Mouse (Mus musculus) heart, embryonic 14.5 days (tissue): ENCODE data around the gene Clmp. TPM values are rescaled to one million over a fixed set of nuclear protein-coding genes. Genes with fewer than 3 reads are reported as not detected.

Experiments
- ATAC-seq: fragments of 200-750 bp; cut with Nextera tagmentation; 2 replicates; pipeline ENCODE4 v1.8.0; 2017; ENCODE audit warnings: low read depth, moderate TSS enrichment; ENCODE audit not compliant: insufficient number of reproducible peaks, insufficient read depth, low FRiP score
- H3K27ac ChIP-seq, 2 experiments: fragments of 200-500 bp in 1 of 2; fragments of 300-500 bp in 1 of 2; sonication (generic) in 1 of 2; replicated peaks in 1 of 2; 2 replicates each; pipeline ENCODE4 v1.5.1; 2012 to 2014; ENCODE audit warnings: low read depth in 2 of 2, low read length in 2 of 2, control low read depth in 1 of 2, mild to moderate bottlenecking in 1 of 2, mixed read lengths in 1 of 2; ENCODE audit not compliant: control insufficient read depth in 1 of 2, insufficient read depth in 1 of 2
- H3K27me3 ChIP-seq: fragments of 300-500 bp; sonication (generic); 2 replicates; pipeline ENCODE4 v1.6.1; 2014; ENCODE audit warnings: mild to moderate bottlenecking, low read length, control low read depth; ENCODE audit not compliant: control insufficient read depth, insufficient read depth
- H3K36me3 ChIP-seq: fragments of 300-500 bp; sonication (generic); 2 replicates; pipeline ENCODE4 v1.6.1; 2014; ENCODE audit warnings: mild to moderate bottlenecking, control low read depth, low read length, mixed read lengths; ENCODE audit not compliant: control insufficient read depth, insufficient read depth
- H3K4me1 ChIP-seq, 2 experiments: fragments of 200-500 bp in 1 of 2; fragments of 300-500 bp in 1 of 2; sonication (generic) in 1 of 2; 2 replicates each; pipeline ENCODE4 v1.6.1; 2012 to 2014; ENCODE audit warnings: low read length in 2 of 2, control low read depth in 1 of 2, mixed read lengths in 1 of 2; ENCODE audit not compliant: control insufficient read depth in 2 of 2, insufficient read depth in 2 of 2
- H3K4me2 ChIP-seq: fragments of 300-500 bp; sonication (generic); 2 replicates; pipeline ENCODE4 v1.6.1; 2014; ENCODE audit warnings: mild to moderate bottlenecking, low read length
- H3K4me3 ChIP-seq, 2 experiments: fragments of 200-500 bp in 1 of 2; fragments of 300-500 bp in 1 of 2; sonication (generic) in 1 of 2; 2 replicates each; pipeline ENCODE4 v1.5.1; 2012 to 2014; ENCODE audit warnings: low read length in 2 of 2, mild to moderate bottlenecking in 2 of 2, control low read depth in 1 of 2, low read depth in 1 of 2, moderate library complexity in 1 of 2; ENCODE audit not compliant: control insufficient read depth in 1 of 2, insufficient read depth in 1 of 2
- H3K9ac ChIP-seq: fragments of 300-500 bp; sonication (generic); 2 replicates; pipeline ENCODE4 v1.6.1; 2014; ENCODE audit warnings: mild to moderate bottlenecking, low read length
- H3K9me3 ChIP-seq: fragments of 300-500 bp; sonication (generic); 2 replicates; pipeline ENCODE4 v1.6.1; 2016; ENCODE audit warnings: low read length, control low read depth; ENCODE audit not compliant: control insufficient read depth
- WGBS: fragments of 180-500 bp; shearing (Covaris S2); extraction: QIAGEN DNeasy Blood & Tissue Kit; methylation state at CpG from one replicate; pipeline ENCODE4 v1.1.7; 2014; 5-methylcytosine and 5-hydroxymethylcytosine counted together
- polyA plus RNA-seq: library from polyadenylated mRNA; unstranded; fragments of >200 nt; fragmentation: Nextera tagmentation; extraction: Ambion mirVana; gene quantifications from 2 replicates; pipeline ENCODE4 v1.2.1, GENCODE M21; 2014

Gene Clmp
- polyA plus RNA-seq, 1 experiment from 2014 or later: 13.4 TPM

DNA sequence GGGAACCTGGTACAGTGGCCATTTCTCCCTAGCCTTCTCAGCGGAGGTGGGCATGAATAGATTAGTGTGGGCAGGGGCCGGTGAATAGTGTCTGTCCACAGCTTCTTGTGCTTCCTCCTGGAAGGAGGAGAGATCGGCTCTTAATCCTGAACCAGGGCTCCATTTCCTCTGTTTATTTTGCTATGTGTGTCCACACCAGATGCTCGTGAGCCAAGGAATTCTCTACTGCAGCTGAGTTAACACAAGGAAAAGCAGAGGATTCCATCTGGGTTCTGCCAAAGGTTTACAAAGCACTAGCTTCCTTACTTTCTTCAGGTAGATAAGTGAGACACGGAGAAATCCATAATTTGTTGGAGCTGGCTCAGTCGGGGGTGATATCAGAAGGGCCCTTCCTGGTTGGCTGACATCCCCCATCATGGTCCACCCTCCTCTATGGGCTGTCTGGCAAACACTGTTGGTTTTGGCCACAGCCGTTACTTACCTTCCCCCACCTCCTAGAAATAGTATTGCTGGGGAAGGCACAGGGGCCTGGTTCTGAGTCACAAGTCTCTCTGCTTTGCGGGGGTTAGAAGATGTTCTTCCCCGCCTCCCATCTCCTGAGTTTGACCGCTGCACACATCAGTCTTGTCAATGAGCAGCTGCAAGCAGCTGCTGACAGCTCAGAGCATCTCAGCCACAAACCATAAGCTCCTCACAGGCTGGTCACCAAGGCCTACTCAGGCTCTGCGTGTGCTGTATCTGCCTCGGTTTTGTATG is 10.4 kb upstream of the Clmp start:
- Histone ChIP-seq H3K4me1 (peaks cover 9 to 12% of the 10 kb centered on the region in 2 experiments; a peak in 3 of 4 replicates), H3K4me3 (no peak overlapping the region), H3K9ac (no peak overlapping the region), H3K9me3 (no peaks in the 10 kb centered on the region), H3K4me2 (0 out of 2 replicates have a peak overlapping the region, but pooled peaks have one; percentile 2), H3K27ac (peak overlapping the region; percentile 26 to 38; a peak in 2 of 4 replicates), H3K27me3 (no peaks in the 10 kb centered on the region), H3K36me3 (no peaks in the 10 kb centered on the region)
- WGBS: 52% methylated on average over 12 of the region's 12 CpGs
- ATAC-seq: 0 out of 2 replicates have a peak, but pooled peaks have one; percentile 40

DNA sequence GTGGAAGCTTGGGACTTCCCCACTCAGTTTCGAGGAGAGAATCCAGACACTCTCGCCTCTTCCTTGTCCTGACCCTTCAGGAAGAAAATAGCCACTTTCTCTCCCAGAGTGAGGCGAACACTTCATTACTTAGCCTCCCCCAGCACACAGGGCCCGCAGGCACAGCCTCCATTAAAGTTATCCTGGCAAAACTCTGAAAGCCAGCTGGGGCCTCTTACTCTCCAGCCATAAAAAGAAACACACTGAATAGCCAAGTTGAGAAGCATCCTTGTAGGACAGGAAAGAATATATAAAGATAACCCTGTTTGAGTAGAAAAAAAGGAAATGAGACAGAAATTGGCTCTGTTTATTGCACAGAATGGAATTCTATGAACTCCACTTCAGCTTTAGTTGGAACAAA is 7.1 kb upstream of the Clmp start:
- H3K4me3 ChIP-seq: no peak overlapping the region
- H3K9me3 ChIP-seq: no peaks in the 10 kb centered on the region
- ATAC-seq: no peak
- H3K4me1 ChIP-seq: peaks cover 4 to 12% of the 10 kb centered on the region in 2 experiments; a peak in 3 of 4 replicates
- no peaks in the 10 kb centered on the region for H3K27me3 ChIP-seq
- H3K9ac ChIP-seq: no peak overlapping the region
- H3K36me3 ChIP-seq: no peaks in the 10 kb centered on the region
- no peak overlapping the region for H3K4me2 ChIP-seq
- WGBS: 71% methylated on average over 4 of the region's 4 CpGs
- H3K27ac ChIP-seq: no peak overlapping the region

DNA sequence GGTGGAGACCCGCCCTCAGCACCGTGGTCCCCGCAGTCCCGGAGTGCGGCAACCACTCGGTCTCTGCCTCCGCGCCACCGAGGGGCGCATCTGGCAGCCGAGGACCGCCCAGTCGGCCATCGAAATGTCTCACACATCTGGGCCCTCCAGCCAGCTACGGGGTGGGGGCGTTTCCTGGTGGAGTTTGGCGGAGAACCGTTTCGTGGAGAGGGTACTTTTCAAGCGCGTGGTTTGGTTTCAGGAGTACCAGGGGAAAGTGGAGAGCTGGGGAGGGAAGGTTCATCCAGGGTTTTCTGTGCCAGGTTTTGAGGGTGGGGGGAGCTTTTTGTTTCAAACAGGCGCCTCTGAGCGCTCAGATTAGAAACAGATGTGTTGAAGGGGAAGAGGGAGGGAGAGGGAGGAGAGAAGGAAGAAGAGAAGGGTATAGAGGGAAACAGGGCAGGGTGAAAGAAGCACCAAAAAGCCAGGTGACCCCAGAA is 698 bp downstream of the Clmp start:
- no peaks in the 10 kb centered on the region; a peak in 1 of 4 replicates for H3K4me1 ChIP-seq
- under 1% methylated on average over 23 of the region's 23 CpGs for WGBS
- no peaks in the 10 kb centered on the region for H3K36me3 ChIP-seq
- ATAC-seq: 0 out of 2 replicates have a peak, but pooled peaks have one; percentile 24
- peak overlapping the region; percentile 73 for H3K9ac ChIP-seq
- H3K9me3 ChIP-seq: no peaks in the 10 kb centered on the region
- peaks cover 24% of the 10 kb centered on the region for H3K27me3 ChIP-seq
- peak overlapping the region; percentile 92 for H3K4me2 ChIP-seq
- peak overlapping the region; percentile 52 to 83 for H3K4me3 ChIP-seq
- H3K27ac ChIP-seq: peak overlapping the region; percentile 76 to 80

DNA sequence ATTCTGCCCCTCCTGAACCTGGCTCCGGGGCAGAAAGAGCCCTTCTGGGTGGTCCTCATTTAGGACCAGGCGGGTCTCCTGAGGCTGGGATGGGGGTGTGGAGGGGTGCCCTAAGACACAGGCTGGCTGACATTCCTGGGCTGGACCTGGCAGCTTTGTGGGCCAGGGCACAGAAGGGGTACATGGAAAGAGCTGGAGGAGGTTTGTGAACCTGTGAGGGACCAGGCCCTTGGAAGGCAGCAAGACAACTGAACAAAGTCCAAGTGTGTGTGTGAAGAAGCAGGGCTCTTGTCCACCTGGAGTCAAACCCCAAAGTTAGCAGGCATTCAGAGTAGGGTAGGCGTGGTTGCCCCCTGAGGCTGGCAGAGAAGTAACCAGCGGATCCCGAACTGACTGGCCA is 1.3 kb downstream of the Clmp start:
- H3K27me3 ChIP-seq: peaks cover 24% of the 10 kb centered on the region
- no peaks in the 10 kb centered on the region for H3K36me3 ChIP-seq
- no peaks in the 10 kb centered on the region; a peak in 1 of 4 replicates for H3K4me1 ChIP-seq
- peak overlapping the region; percentile 73 for H3K9ac ChIP-seq
- H3K9me3 ChIP-seq: no peaks in the 10 kb centered on the region
- H3K4me2 ChIP-seq: peak overlapping the region; percentile 92
- H3K4me3 ChIP-seq: peak overlapping the region; percentile 52 to 83
- H3K27ac ChIP-seq: peak overlapping the region in 1 of 2 experiments; percentile 76; a peak in 2 of 4 replicates
- 59% methylated on average over 5 of the region's 5 CpGs for WGBS
- no peak for ATAC-seq

- H3K27me3 ChIP-seq: peaks cover 24% of the 10 kb centered on the region
- peak overlapping the region in 1 of 2 experiments; percentile 52; a peak in 2 of 4 replicates for H3K4me3 ChIP-seq
- WGBS: 52% methylated on average over 3 of the region's 3 CpGs
- peak overlapping the region; percentile 92 for H3K4me2 ChIP-seq
- no peak for ATAC-seq
- H3K4me1 ChIP-seq: peaks cover 0 to under 1% of the 10 kb centered on the region in 2 experiments; a peak in 2 of 4 replicates
- H3K36me3 ChIP-seq: no peaks in the 10 kb centered on the region
- H3K27ac ChIP-seq: peak overlapping the region in 1 of 2 experiments; percentile 76; a peak in 2 of 4 replicates
- 0 out of 2 replicates have a peak overlapping the region, but pooled peaks have one; percentile 73 for H3K9ac ChIP-seq
- no peaks in the 10 kb centered on the region for H3K9me3 ChIP-seq
These were observed 1.8 kb downstream of the Clmp start for GRCm38 (mm10) chr9:40687553-40687952.

GRCm38 (mm10) chr9:40690511-40690910 is 4.7 kb downstream of the Clmp start:
- ATAC-seq: no peak
- H3K4me2 ChIP-seq: no peak overlapping the region
- H3K4me1 ChIP-seq: peaks cover 9 to 10% of the 10 kb centered on the region in 2 experiments
- no peak overlapping the region for H3K27ac ChIP-seq
- H3K4me3 ChIP-seq: no peak overlapping the region
- no peaks in the 10 kb centered on the region for H3K36me3 ChIP-seq
- H3K27me3 ChIP-seq: peaks cover 20% of the 10 kb centered on the region
- WGBS: 86% methylated on average over 7 of the region's 7 CpGs
- H3K9me3 ChIP-seq: no peaks in the 10 kb centered on the region
- no peak overlapping the region for H3K9ac ChIP-seq

- no peaks in the 10 kb centered on the region for H3K9me3 ChIP-seq
- H3K36me3 ChIP-seq: no peaks in the 10 kb centered on the region
- peak overlapping the region; percentile 61 to 64 for H3K27ac ChIP-seq
- 30% methylated on average over 3 of the region's 3 CpGs for WGBS
- H3K27me3 ChIP-seq: no peaks in the 10 kb centered on the region
- no peak overlapping the region for H3K4me3 ChIP-seq
- H3K4me2 ChIP-seq: 0 out of 2 replicates have a peak overlapping the region, but pooled peaks have one; percentile 17
- H3K4me1 ChIP-seq: peaks cover 9 to 10% of the 10 kb centered on the region in 2 experiments
- H3K9ac ChIP-seq: no peak overlapping the region
- no peak for ATAC-seq
These were observed 7.3 kb downstream of the Clmp start for GRCm38 (mm10) chr9:40693026-40693425.
